Mouse (Mus musculus) common myeloid progenitor, adult 5-6 weeks (primary cell): ENCODE data around the gene Zp3. TPM values are rescaled to one million over a fixed set of nuclear protein-coding genes. Genes with fewer than 3 reads are reported as not detected.

Source experiments
- ATAC-seq: replicated peaks from 2 replicates; pipeline ENCODE4 v1.8.0; 2016; ENCODE audit warnings: low read depth, mild to moderate bottlenecking, moderate TSS enrichment, inconsistent platforms; ENCODE audit not compliant: poor library complexity, severe bottlenecking
- total RNA-seq: library from RNA; stranded (forward); fragments of 200-1000, 187-1606 nt; gene quantifications from 2 replicates; pipeline ENCODE4 v1.2.3, GENCODE M21; 2017

Gene Zp3
- not detected in 2 replicates for total RNA-seq

GRCm38 (mm10) chr5:135979904-135980303 lies at the start of gene Zp3:
Zp3 (plus strand) TSS chr5:135980099.
- no peak for ATAC-seq

- no peak for ATAC-seq
Observed at GRCm38 (mm10) chr5:135931526-135931925, 48.4 kb upstream of the Zp3 start.

GRCm38 (mm10) chr5:135932359-135932758 lies 47.5 kb upstream of the Zp3 start:
- ATAC-seq: no peak

GRCm38 (mm10) chr5:135933222-135933899 lies 46.5 kb upstream of the Zp3 start:
- no peak for ATAC-seq

- peak; percentile 55 for ATAC-seq
Observed at GRCm38 (mm10) chr5:135933900-135934441, 45.9 kb upstream of the Zp3 start.

- ATAC-seq: peak; percentile 91
Observed at GRCm38 (mm10) chr5:135934481-135935175, 45.3 kb upstream of the Zp3 start, which contains the start of gene Ywhag. Ywhag (minus strand) TSS chr5:135934616.

- ATAC-seq: 0 out of 2 replicates have a peak, but pooled peaks have one; percentile 0
Observed at GRCm38 (mm10) chr5:135935176-135935523, 44.7 kb upstream of the Zp3 start.

- ATAC-seq: no peak
Observed at GRCm38 (mm10) chr5:135935641-135936190, 44.2 kb upstream of the Zp3 start.

- no peak for ATAC-seq
Observed at GRCm38 (mm10) chr5:135940587-135940986, 39.3 kb upstream of the Zp3 start.

- ATAC-seq: no peak
Observed at GRCm38 (mm10) chr5:135942710-135943109, 37.2 kb upstream of the Zp3 start.

GRCm38 (mm10) chr5:135945916-135946408 lies 33.9 kb upstream of the Zp3 start:
- no peak for ATAC-seq

GRCm38 (mm10) chr5:135946621-135947020 lies 33.3 kb upstream of the Zp3 start:
- ATAC-seq: no peak

- peak; percentile 77 for ATAC-seq
Observed at GRCm38 (mm10) chr5:135950710-135951412, 29.0 kb upstream of the Zp3 start.

GRCm38 (mm10) chr5:135951660-135952059 lies 28.2 kb upstream of the Zp3 start:
- ATAC-seq: no peak

GRCm38 (mm10) chr5:135952830-135953229 lies 27.1 kb upstream of the Zp3 start:
- ATAC-seq: no peak

GRCm38 (mm10) chr5:135956300-135957206 lies 23.3 kb upstream of the Zp3 start:
- no peak for ATAC-seq

GRCm38 (mm10) chr5:135957207-135957974 lies 22.5 kb upstream of the Zp3 start:
- ATAC-seq: peak; percentile 85

- ATAC-seq: no peak
Observed at GRCm38 (mm10) chr5:135958367-135958766, 21.5 kb upstream of the Zp3 start.

- no peak for ATAC-seq
Observed at GRCm38 (mm10) chr5:135959911-135960310, 20.0 kb upstream of the Zp3 start.
